Mouse (Mus musculus) lung, postnatal 0 days (tissue): ENCODE measurements around the gene Olfr99.

Experiments used
- CTCF ChIP-seq: IDR thresholded peaks from 2 replicates; pipeline ENCODE4 v1.5.1; 2016; ENCODE audit warnings: antibody characterized with exemption, mild to moderate bottlenecking
- EP300 ChIP-seq: IDR thresholded peaks from 2 replicates; pipeline ENCODE4 v1.6.1; 2016; ENCODE audit warnings: antibody characterized with exemption, mild to moderate bottlenecking, control low read depth

DNA sequence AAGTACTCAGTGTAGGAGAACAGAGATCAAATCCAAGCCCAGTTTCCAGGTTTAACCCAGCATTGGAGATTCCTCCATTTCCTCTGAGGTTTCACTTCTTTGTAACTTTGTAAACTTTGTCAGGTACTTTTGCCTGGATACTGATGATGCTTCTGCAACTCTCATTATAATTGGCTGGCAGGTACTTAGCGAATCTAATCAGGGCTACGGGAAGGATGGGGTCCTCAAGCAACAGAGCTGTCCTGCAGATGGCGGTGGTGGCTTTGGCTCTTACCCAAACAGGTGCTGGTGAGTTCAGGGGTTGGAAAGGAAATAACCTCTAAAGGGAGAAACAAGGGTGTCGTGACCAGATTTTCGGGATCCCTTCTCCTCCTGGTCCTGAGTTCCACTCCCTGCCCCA, 36.5 kb downstream of the Olfr99 start:
- no peak for TF ChIP-seq EP300
- TF ChIP-seq CTCF, result no peak
